Mouse (Mus musculus) hindbrain, embryonic 14.5 days (tissue): Measurements from ENCODE around the gene Slc26a1. TPM values are rescaled to one million over a fixed set of nuclear protein-coding genes. Genes with fewer than 3 reads are reported as not detected.

Source experiments
- ATAC-seq: fragments of 200-750 bp; cut with Nextera tagmentation; 2 replicates; pipeline ENCODE4 v1.8.0; 2017; ENCODE audit warnings: moderate number of reproducible peaks, mild to moderate bottlenecking, moderate TSS enrichment, moderate library complexity; ENCODE audit not compliant: low FRiP score
- DNase-seq: peaks from one replicate; pipeline ENCODE4 v3.0.0-alpha.2; 2015; ENCODE audit warnings: low spot score
- H3K27ac ChIP-seq: fragments of 300-500 bp; sonication (generic); 2 replicates; pipeline ENCODE4 v1.5.1; 2014; ENCODE audit warnings: mild to moderate bottlenecking, moderate library complexity
- H3K27me3 ChIP-seq: fragments of 300-500 bp; sonication (generic); 2 replicates; pipeline ENCODE4 v1.6.1; 2014; ENCODE audit warnings: mild to moderate bottlenecking, low read length, mixed read lengths; ENCODE audit not compliant: control insufficient read depth, insufficient read depth
- H3K36me3 ChIP-seq: fragments of 300-500 bp; sonication (generic); replicated peaks from 2 replicates; pipeline ENCODE4 v1.6.1; 2014; ENCODE audit not compliant: control insufficient read depth, insufficient read depth
- H3K4me1 ChIP-seq: fragments of 300-500 bp; sonication (generic); replicated peaks from 2 replicates; pipeline ENCODE4 v1.6.1; 2014; ENCODE audit warnings: antibody characterized with exemption, low read length, mixed read lengths; ENCODE audit not compliant: control insufficient read depth, insufficient read depth
- H3K4me2 ChIP-seq: fragments of 300-500 bp; sonication (generic); replicated peaks from 2 replicates; pipeline ENCODE4 v1.6.1; 2014; ENCODE audit warnings: mild to moderate bottlenecking, moderate library complexity
- H3K4me3 ChIP-seq: fragments of 300-500 bp; sonication (generic); replicated peaks from 2 replicates; pipeline ENCODE4 v1.5.1; 2014; ENCODE audit warnings: mild to moderate bottlenecking, low read length
- H3K9ac ChIP-seq: fragments of 300-500 bp; sonication (generic); 2 replicates; pipeline ENCODE4 v1.6.1; 2014
- H3K9me3 ChIP-seq: fragments of 300-500 bp; sonication (generic); 2 replicates; pipeline ENCODE4 v1.6.1; 2016; ENCODE audit warnings: low read length; ENCODE audit not compliant: control insufficient read depth
- WGBS: fragments of 180-500 bp; shearing (Covaris S2); extraction: QIAGEN DNeasy Blood & Tissue Kit; methylation state at CpG from one replicate; pipeline ENCODE4 v1.1.7; 2014; 5-methylcytosine and 5-hydroxymethylcytosine counted together
- polyA plus RNA-seq: library from polyadenylated mRNA; unstranded; fragments of >200 nt; fragmentation: Nextera tagmentation; extraction: Ambion mirVana; gene quantifications from 2 replicates; pipeline ENCODE4 v1.2.1, GENCODE M21; 2014

Slc26a1 gene
- polyA plus RNA-seq, 1 experiment from 2014 or later: 3.5 TPM

GRCm38 (mm10) chr5:108676772-108677498, 1.6 kb upstream of the Slc26a1 start:
- peak overlapping the region; percentile 92 for H3K27ac ChIP-seq
- ATAC-seq: peak; percentile 63
- H3K4me3 ChIP-seq: peak overlapping the region; percentile 32
- H3K4me2 ChIP-seq: peak overlapping the region; percentile 64
- H3K27me3 ChIP-seq: no peaks in the 10 kb centered on the region
- no peaks in the 10 kb centered on the region for H3K9me3 ChIP-seq
- no peaks in the 10 kb centered on the region for H3K36me3 ChIP-seq
- H3K9ac ChIP-seq: peak overlapping the region; percentile 69
- WGBS: 16% methylated on average over 5 of the region's 5 CpGs
- peaks cover 14% of the 10 kb centered on the region for H3K4me1 ChIP-seq
- DNase-seq: peak; percentile 47

DNA sequence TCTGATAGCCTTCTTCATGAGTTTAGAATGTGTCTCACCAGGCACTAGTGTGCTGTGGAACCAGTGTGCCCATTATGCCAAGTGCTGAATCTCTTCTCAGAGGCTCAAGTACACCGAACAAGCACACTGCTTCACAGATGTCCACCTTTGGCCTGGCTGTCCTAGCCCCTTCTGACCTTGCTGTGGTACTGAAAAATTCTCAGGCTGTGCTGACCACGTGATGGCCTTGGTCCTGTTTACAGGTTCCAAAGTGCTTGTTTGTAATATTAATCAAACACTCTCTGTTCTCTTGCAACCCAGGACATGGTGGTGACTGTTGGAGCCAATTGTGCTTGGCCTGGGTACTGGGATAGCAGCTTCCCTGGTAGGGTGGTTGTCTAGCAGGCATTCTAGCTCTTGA, 745 bp downstream of the Slc26a1 start:
- Histone ChIP-seq H3K36me3 (0 out of 2 replicates have a peak, but pooled peaks cover 7% of the 10 kb centered on the region), H3K9me3 (no peaks in the 10 kb centered on the region), H3K9ac (no peak overlapping the region), H3K4me2 (no peak overlapping the region), H3K27me3 (no peaks in the 10 kb centered on the region), H3K4me3 (no peak overlapping the region), H3K4me1 (peaks cover 21% of the 10 kb centered on the region), H3K27ac (no peak overlapping the region)
- ATAC-seq: no peak
- WGBS: 84% methylated on average over 2 of the region's 2 CpGs
- DNase-seq: no peak

DNA sequence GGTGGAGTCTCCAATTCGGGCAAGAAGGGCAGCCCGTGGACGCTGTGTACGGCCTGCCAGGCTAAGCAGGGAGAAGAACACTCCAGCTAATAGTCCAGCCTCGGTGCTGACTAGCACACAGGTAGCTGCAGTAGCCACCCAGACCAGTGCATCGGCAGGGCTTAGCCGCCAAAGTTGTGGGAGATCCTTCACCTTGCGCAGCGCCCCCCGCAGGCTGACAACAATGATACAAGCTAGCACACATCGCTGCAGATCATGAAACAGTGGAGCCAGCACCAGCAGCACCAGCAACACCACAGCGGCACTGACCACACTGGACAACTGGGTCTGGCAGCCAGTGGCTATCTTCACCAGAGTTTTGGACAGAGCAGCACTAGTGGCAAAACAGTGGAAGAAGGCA, 3.6 kb downstream of the Slc26a1 start:
- Histone ChIP-seq H3K4me2 (no peak overlapping the region), H3K9ac (no peak overlapping the region), H3K27ac (no peak overlapping the region), H3K4me3 (no peak overlapping the region), H3K9me3 (no peaks in the 10 kb centered on the region), H3K4me1 (peaks cover 12% of the 10 kb centered on the region), H3K36me3 (0 out of 2 replicates have a peak, but pooled peaks cover 7% of the 10 kb centered on the region), H3K27me3 (no peaks in the 10 kb centered on the region)
- DNase-seq (no peak), ATAC-seq (no peak)
- 94% methylated on average over 12 of the region's 12 CpGs for WGBS

GRCm38 (mm10) chr5:108670785-108671184, 4.6 kb downstream of the Slc26a1 start:
- DNase-seq (peak; percentile 45), ATAC-seq (no peak)
- H3K4me1 ChIP-seq: 0 out of 2 replicates have a peak, but pooled peaks cover 10% of the 10 kb centered on the region
- no peak overlapping the region for H3K4me2 ChIP-seq
- H3K27ac ChIP-seq: no peak overlapping the region
- no peak overlapping the region for H3K4me3 ChIP-seq
- 0 out of 2 replicates have a peak, but pooled peaks cover 7% of the 10 kb centered on the region for H3K36me3 ChIP-seq
- no peaks in the 10 kb centered on the region for H3K27me3 ChIP-seq
- H3K9me3 ChIP-seq: no peaks in the 10 kb centered on the region
- H3K9ac ChIP-seq: no peak overlapping the region

DNA sequence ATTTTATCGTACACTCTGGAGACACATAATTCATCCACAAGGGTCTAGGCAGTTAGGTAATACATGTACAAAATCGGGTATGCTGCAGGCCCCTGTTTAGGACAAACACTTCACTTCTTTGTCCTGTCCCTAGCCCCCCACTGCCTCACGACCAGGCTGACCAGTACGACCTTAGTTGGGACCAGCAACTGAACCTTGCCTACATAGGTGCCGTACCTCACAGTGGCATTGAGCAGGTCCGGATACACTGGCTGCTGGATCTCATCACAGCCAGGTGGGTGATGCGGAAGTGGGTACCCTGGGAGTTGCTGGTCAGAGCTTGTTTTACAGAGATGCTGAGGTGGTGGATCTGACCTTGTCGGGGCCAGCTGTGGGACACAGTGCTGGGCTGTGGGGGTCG, 5.4 kb downstream of the Slc26a1 start:
- no peak overlapping the region for H3K27ac ChIP-seq
- H3K4me1 ChIP-seq: 0 out of 2 replicates have a peak, but pooled peaks cover 10% of the 10 kb centered on the region
- ATAC-seq: no peak
- no peak overlapping the region for H3K4me3 ChIP-seq
- 0 out of 2 replicates have a peak, but pooled peaks cover 7% of the 10 kb centered on the region for H3K36me3 ChIP-seq
- no peaks in the 10 kb centered on the region for H3K27me3 ChIP-seq
- no peaks in the 10 kb centered on the region for H3K9me3 ChIP-seq
- H3K4me2 ChIP-seq: peak overlapping the region; percentile 80
- H3K9ac ChIP-seq: 0 out of 2 replicates have a peak overlapping the region, but pooled peaks have one; percentile 75
- DNase-seq: no peak
- WGBS: 80% methylated on average over 9 of the region's 9 CpGs

DNA sequence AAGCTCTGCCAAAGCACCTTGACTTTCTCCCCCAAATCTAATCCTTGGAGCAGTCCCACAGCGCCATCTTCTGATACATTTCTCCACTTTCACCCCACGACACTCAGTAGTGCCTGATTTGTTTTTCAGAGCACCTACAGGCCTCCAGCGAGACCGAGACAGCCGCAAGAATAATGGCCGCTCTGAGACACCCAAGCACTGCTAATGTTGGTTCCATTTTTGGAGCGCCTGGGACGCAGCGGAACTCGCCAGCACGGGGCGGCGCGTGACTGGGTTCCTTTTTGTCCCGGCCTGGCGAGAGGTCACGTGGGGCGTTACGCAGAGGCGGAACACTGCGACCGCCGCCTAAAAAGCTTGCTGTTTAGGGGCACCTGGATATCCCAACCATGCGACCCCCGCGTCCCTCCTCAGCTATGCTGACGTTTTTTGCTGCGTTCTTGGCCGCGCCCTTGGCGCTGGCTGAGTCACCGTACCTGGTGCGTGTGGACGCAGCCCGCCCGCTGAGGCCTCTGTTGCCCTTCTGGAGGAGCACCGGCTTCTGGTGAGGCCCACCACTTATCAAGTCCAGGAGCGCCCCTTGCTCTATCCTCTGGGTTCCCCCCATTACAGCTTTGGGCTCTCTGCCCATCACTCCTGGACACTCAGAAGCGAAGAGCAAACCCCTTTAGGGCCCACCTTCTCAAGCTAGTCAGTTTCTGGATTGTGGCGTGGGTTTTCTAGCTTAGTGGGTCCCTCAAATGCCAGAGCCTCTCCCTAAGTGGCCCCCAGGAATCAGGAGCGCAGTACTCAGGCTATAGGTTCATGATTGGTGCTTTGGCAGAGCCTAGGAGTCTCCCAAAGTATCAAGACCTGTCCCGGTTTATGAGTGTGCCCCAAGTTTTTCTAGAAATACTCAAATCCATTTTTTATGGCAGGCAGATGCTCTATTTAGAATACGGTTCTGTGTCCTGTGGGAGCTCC, 6.1 kb downstream of the Slc26a1 start, which contains the start of gene Dgkq:
TSS of gene Dgkq (minus strand) at position 696 of the 960 bp plus-strand sequence.
- no peaks in the 10 kb centered on the region for H3K27me3 ChIP-seq
- H3K4me3 ChIP-seq: peak within 1 kb of the TSS; percentile 44
- 0 out of 2 replicates have a peak, but pooled peaks cover 10% of the 10 kb centered on the region for H3K4me1 ChIP-seq
- ATAC-seq (peak; percentile 84), DNase-seq (peak; percentile 86)
- H3K9ac ChIP-seq: peak within 1 kb of the TSS; percentile 75
- 6% methylated on average over 43 of the region's 43 CpGs for WGBS
- H3K4me2 ChIP-seq: peak within 1 kb of the TSS; percentile 80
- no peaks in the 10 kb centered on the region for H3K9me3 ChIP-seq
- H3K36me3 ChIP-seq: 0 out of 2 replicates have a peak, but pooled peaks cover 7% of the 10 kb centered on the region
- H3K27ac ChIP-seq: peak within 1 kb of the TSS; percentile 78

DNA sequence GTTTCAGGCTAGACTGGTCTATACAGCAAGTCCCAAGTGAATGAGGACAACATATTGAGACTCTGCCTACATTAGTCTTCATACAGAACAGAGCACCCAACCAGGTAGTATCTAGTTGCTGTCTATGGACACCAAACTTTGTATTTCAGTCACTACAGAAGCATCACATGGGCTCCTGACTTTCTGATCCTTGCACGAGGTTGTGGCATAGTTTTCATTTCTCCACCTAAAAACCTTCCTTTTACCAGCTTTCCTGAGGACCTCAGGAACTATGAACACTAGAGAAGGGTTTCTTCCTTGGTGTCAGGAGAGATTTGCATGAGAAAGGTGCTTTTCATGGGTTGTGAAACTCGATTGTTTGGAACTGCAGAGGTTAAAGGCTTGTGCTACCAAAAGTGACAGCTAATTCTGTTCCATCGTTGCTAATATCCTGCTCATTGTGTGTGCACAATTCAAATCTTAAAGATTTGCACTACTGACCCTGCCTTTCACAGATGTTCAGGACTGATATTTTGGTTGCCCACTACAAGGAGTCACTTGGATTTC, 6.9 kb downstream of the Slc26a1 start:
- DNase-seq: no peak

DNA sequence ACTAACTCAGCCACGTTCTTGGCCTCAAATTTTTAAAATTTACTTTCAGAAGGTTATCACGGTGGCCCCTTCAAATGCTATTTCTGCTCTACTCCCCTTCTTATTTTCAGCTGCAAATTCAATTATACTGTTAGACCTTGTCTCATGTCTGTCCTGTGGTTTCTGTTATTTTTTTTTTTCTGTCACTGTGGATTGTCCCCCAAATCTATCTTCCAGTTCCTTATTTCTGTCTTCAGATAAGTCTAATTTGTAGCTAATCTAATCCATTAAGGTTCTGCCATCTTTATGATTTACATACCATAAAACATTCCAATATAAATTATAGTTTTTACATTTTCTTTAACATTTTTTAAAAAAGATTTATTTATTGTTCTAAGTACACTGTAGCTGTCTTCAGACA, 8.0 kb downstream of the Slc26a1 start:
- no peak overlapping the region for H3K27ac ChIP-seq
- 85% methylated on average over 2 of the region's 2 CpGs for WGBS
- no peak overlapping the region for H3K4me3 ChIP-seq
- H3K27me3 ChIP-seq: no peaks in the 10 kb centered on the region
- DNase-seq: no peak
- no peak for ATAC-seq
- 0 out of 2 replicates have a peak, but pooled peaks cover 10% of the 10 kb centered on the region for H3K4me1 ChIP-seq
- H3K4me2 ChIP-seq: no peak overlapping the region
- H3K9ac ChIP-seq: no peak overlapping the region; the same call in 1 of the 2 replicates
- H3K36me3 ChIP-seq: 0 out of 2 replicates have a peak, but pooled peaks cover 7% of the 10 kb centered on the region
- H3K9me3 ChIP-seq: no peaks in the 10 kb centered on the region

More for the DNA sequence above, 6.9 kb downstream of the Slc26a1 start:
- H3K4me1 ChIP-seq: 0 out of 2 replicates have a peak, but pooled peaks cover 10% of the 10 kb centered on the region
- peak overlapping the region; percentile 75 for H3K9ac ChIP-seq
- no peak for ATAC-seq
- peak overlapping the region; percentile 78 for H3K27ac ChIP-seq
- 5% methylated on average over 3 of the region's 3 CpGs for WGBS
- H3K9me3 ChIP-seq: no peaks in the 10 kb centered on the region
- no peaks in the 10 kb centered on the region for H3K27me3 ChIP-seq
- H3K36me3 ChIP-seq: 0 out of 2 replicates have a peak, but pooled peaks cover 7% of the 10 kb centered on the region
- H3K4me3 ChIP-seq: peak overlapping the region; percentile 44
- H3K4me2 ChIP-seq: peak overlapping the region; percentile 80
